Mouse (Mus musculus) MEL (cell line): Measurements from ENCODE around the gene Klhl5. TPM values are rescaled to one million over a fixed set of nuclear protein-coding genes. Genes with fewer than 3 reads are reported as not detected.
"Not testable (repeated sequence)": the region's sequence is repeated elsewhere in the genome, so short reads cannot be mapped to it uniquely, and the experiment has no call there.

Experiments
- DNase-seq: peaks from one replicate; pipeline ENCODE4 v3.0.0; 2011; ENCODE audit warnings: low read depth, low spot score
- H3K27ac ChIP-seq: 2 replicates; pipeline ENCODE4 v1.5.1; 2012; ENCODE audit warnings: low read depth, mild to moderate bottlenecking, control low read depth, low read length, moderate library complexity; ENCODE audit not compliant: control insufficient read depth
- H3K27me3 ChIP-seq, 2 experiments: fragments of 150-350 bp in 1 of 2; sonication (generic) in 1 of 2; 2 replicates each; pipeline ENCODE4 v1.6.1; 2012; ENCODE audit warnings: low read length in 2 of 2, mild to moderate bottlenecking in 2 of 2, improper control_type of control experiment in 1 of 2, moderate library complexity in 1 of 2; ENCODE audit not compliant: insufficient read depth in 2 of 2, control insufficient read depth in 1 of 2
- H3K36me3 ChIP-seq, 2 experiments: 2 replicates each; pipeline ENCODE4 v1.6.1; 2012 to 2014; ENCODE audit warnings: low read length in 2 of 2, improper control_type of control experiment in 1 of 2, inconsistent platforms in 1 of 2, mild to moderate bottlenecking in 1 of 2; ENCODE audit not compliant: insufficient read depth in 2 of 2, control insufficient read depth in 1 of 2
- H3K4me1 ChIP-seq, 2 experiments: fragments of 150-350 bp in 1 of 2; sonication (generic) in 1 of 2; 2 replicates each; pipeline ENCODE4 v1.6.1; 2012; ENCODE audit warnings: low read length in 2 of 2, improper control_type of control experiment in 1 of 2, mild to moderate bottlenecking in 1 of 2; ENCODE audit not compliant: insufficient read depth in 2 of 2, control insufficient read depth in 1 of 2
- H3K4me3 ChIP-seq, 2 experiments: fragments of 150-350 bp in 1 of 2; sonication (generic) in 1 of 2; 2 replicates each; pipeline ENCODE4 v1.5.1; 2012; ENCODE audit warnings: low read depth in 2 of 2, low read length in 2 of 2, mild to moderate bottlenecking in 2 of 2, moderate library complexity in 2 of 2, control low read depth in 1 of 2, improper control_type of control experiment in 1 of 2; ENCODE audit not compliant: control insufficient read depth in 1 of 2, insufficient read depth in 1 of 2
- H3K79me2 ChIP-seq: 2 replicates; pipeline ENCODE4 v1.6.1; 2012; ENCODE audit warnings: mild to moderate bottlenecking, low read length, moderate library complexity; ENCODE audit not compliant: control insufficient read depth, poor library complexity, insufficient read depth
- H3K9ac ChIP-seq: 2 replicates; pipeline ENCODE4 v1.6.1; 2012; ENCODE audit warnings: low read depth, mild to moderate bottlenecking, control low read depth, low read length, moderate library complexity; ENCODE audit not compliant: control insufficient read depth, poor library complexity, severe bottlenecking
- H3K9me3 ChIP-seq: fragments of 150-350 bp; sonication (generic); replicated peaks from 2 replicates; pipeline ENCODE4 v1.6.1; 2012; ENCODE audit warnings: mild to moderate bottlenecking, low read length, improper control_type of control experiment, moderate library complexity; ENCODE audit not compliant: insufficient read depth
- ELF1 ChIP-seq: IDR thresholded peaks from 2 replicates; pipeline ENCODE4 v1.6.1; 2014; ENCODE audit warnings: low read depth, mild to moderate bottlenecking, inconsistent platforms, low read length, improper control_type of control experiment, moderate library complexity
- EP300 ChIP-seq, 2 experiments: IDR thresholded peaks; 2 replicates each; pipeline ENCODE4 v1.6.1; 2011; ENCODE audit warnings: improper control_type of control experiment in 2 of 2, low read length in 2 of 2, low read depth in 1 of 2, mild to moderate bottlenecking in 1 of 2
- ETS1 ChIP-seq: IDR thresholded peaks from 2 replicates; pipeline ENCODE4 v1.6.1; 2012; ENCODE audit warnings: low read depth, mild to moderate bottlenecking, inconsistent platforms, low read length, improper control_type of control experiment, moderate library complexity
- GABPA ChIP-seq: IDR thresholded peaks from 2 replicates; pipeline ENCODE4 v1.6.1; 2012; ENCODE audit warnings: low read depth, mild to moderate bottlenecking, inconsistent platforms, low read length, improper control_type of control experiment, moderate library complexity
- GATA1 ChIP-seq: IDR thresholded peaks from 2 replicates; pipeline ENCODE4 v1.6.1; 2011; ENCODE audit warnings: low read depth, low read length, improper control_type of control experiment
- MAX ChIP-seq: IDR thresholded peaks from 2 replicates; pipeline ENCODE4 v1.6.1; 2011; ENCODE audit warnings: low read length, improper control_type of control experiment
- MXI1 ChIP-seq: IDR thresholded peaks from 2 replicates; pipeline ENCODE4 v1.6.1; 2011; ENCODE audit warnings: mild to moderate bottlenecking, low read depth, low read length, improper control_type of control experiment
- MYB ChIP-seq: IDR thresholded peaks from 2 replicates; pipeline ENCODE4 v1.6.1; 2011; ENCODE audit warnings: mild to moderate bottlenecking, low read depth, low read length, improper control_type of control experiment
- NELFE ChIP-seq: IDR thresholded peaks from 2 replicates; pipeline ENCODE4 v1.6.1; 2011; ENCODE audit warnings: low read depth, low read length, improper control_type of control experiment
- RCOR1 ChIP-seq: IDR thresholded peaks from 2 replicates; pipeline ENCODE4 v1.6.1; 2012; ENCODE audit warnings: low read depth, mild to moderate bottlenecking, inconsistent platforms, low read length, improper control_type of control experiment
- SIN3A ChIP-seq: IDR thresholded peaks from 2 replicates; pipeline ENCODE4 v1.6.1; 2012; ENCODE audit warnings: low read length, improper control_type of control experiment, inconsistent platforms
- SMC3 ChIP-seq: IDR thresholded peaks from 2 replicates; pipeline ENCODE4 v1.6.1; 2011; ENCODE audit warnings: low read depth, low read length, improper control_type of control experiment
- TCF12 ChIP-seq: IDR thresholded peaks from 2 replicates; pipeline ENCODE4 v1.6.1; 2014; ENCODE audit warnings: low read depth, mild to moderate bottlenecking, inconsistent platforms, low read length, improper control_type of control experiment, moderate library complexity
- polyA plus RNA-seq, 2 experiments: library from polyadenylated mRNA; stranded (reverse) in 1 of 2; unstranded in 1 of 2; fragments of >175 nt in 1 of 2; fragments of >200 nt in 1 of 2; gene quantifications; 2 replicates each; pipeline versions ENCODE4 v1.2.1 to v1.2.4; 2012; ENCODE audit warnings: low replicate concordance in 2 of 2, low read depth in 1 of 2; ENCODE audit not compliant: insufficient read length in 2 of 2, insufficient read depth in 1 of 2, missing spikeins in 1 of 2
- total RNA-seq: library from RNA; depleted of rRNA; stranded (reverse); fragments of 300-350 nt; gene quantifications from 2 replicates; pipeline ENCODE4 v1.2.3, GENCODE M21; 2012

The Klhl5 gene
- total and polyA plus RNA-seq, 3 experiments, result 8.0 to 15.5 TPM; not detected in 1

DNA sequence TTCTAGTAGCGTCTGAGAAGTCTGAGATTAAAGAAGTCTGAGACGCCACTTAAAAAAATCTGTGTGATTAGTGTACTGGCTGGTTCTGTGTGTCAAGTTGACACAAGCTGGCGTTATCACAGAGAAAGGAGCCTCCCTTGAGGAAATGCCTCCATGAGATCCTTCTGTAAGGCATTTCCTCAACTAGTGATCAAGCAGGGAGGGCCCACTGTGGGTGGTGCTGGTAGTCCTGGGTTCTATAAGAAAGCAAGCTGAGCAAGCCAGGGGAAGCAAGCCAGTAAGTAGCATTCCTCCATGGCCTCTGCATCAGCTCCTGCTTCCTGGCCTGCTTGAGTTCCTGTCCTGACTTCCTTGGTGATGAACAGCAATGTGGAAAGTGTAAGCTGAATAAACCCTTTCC lies 4.9 kb downstream of the Klhl5 start:
- peaks cover 6 to 20% of the 10 kb centered on the region in 2 experiments for H3K4me1 ChIP-seq
- not testable (repeated sequence) for H3K9ac ChIP-seq, H3K79me2 ChIP-seq, H3K4me3 ChIP-seq, H3K9me3 ChIP-seq, H3K27ac ChIP-seq, H3K27me3 ChIP-seq
- TF ChIP-seq TCF12 (0 out of 2 replicates have a peak, but pooled peaks have one; percentile 13), RCOR1 (peak; percentile 70)
- DNase-seq, result peak; percentile 22
- H3K36me3 ChIP-seq, result peaks cover 0 to 15% of the 10 kb centered on the region in 2 experiments; a peak in 3 of 4 replicates

DNA sequence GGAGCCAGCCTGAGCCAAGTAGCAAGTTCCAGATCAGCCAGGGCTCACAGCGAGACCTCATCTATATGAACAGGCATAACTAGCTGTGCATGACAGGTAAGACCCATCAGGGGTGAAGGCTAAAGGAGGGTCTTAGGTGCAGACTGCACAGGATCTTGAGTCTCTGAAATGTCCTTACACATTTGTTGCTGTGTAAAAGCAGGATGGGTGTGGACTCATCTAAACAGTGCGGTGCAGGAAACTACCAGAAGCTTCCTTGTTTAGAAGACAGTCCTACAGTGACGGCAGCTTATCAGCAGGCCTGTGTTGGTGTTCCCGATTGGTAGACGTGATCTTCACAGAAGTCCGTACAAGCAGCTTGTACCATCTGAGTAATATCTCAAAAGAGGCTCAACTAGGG lies 6.0 kb downstream of the Klhl5 start:
- Histone ChIP-seq H3K4me1 (peaks cover 6 to 18% of the 10 kb centered on the region in 2 experiments), H3K36me3 (peaks cover 0 to 15% of the 10 kb centered on the region in 2 experiments; a peak in 3 of 4 replicates), H3K79me2 (peaks cover 2% of the 10 kb centered on the region), H3K4me3 (no peak overlapping the region), H3K27ac (no peak overlapping the region), H3K9me3 (no peaks in the 10 kb centered on the region), H3K27me3 (no peaks in the 10 kb centered on the region), H3K9ac (no peak overlapping the region)
- peak; percentile 65 for DNase-seq
- TF ChIP-seq GATA1, result peak; percentile 47
- TF ChIP-seq MYB, result no peak
- TF ChIP-seq ELF1, result no peak
- TF ChIP-seq SIN3A, result peak; percentile 29; the same call in 1 of the 2 replicates
- TF ChIP-seq ETS1, result peak; percentile 14; the same call in 1 of the 2 replicates

DNA sequence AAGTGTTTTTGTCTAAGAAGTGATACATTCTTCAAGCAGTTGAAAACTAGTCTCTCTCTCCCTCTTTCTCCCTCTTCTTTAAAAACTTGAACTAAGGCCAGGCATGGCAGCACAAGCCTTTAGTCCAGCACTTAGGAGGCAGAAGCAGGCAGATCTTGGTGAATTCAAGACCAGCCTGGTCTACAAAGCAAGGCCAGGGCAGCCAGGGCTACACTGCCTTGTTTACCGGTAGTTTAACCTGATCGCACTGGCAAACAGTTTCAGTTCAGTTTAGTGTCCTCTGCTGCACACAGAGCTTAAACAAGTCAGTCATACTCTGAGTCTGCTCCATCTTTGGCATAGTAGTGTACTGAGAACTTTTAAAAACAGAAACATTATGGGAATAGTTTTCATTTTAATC lies 9.4 kb downstream of the Klhl5 start:
- H3K36me3 ChIP-seq, result peaks cover 0 to 8% of the 10 kb centered on the region in 2 experiments; a peak in 3 of 4 replicates
- H3K9me3 ChIP-seq, result no peaks in the 10 kb centered on the region
- no peak overlapping the region for H3K9ac ChIP-seq
- no peaks in the 10 kb centered on the region for H3K27me3 ChIP-seq
- H3K4me3 ChIP-seq, result no peak overlapping the region
- TF ChIP-seq RCOR1, result no peak
- no peak for TF ChIP-seq EP300 (IDR thresholded peaks at IDR 0.05; ENCODE audit: low read depth in 1 of 2, low read length in 2 of 2)
- TF ChIP-seq GABPA, result no peak
- no peak for TF ChIP-seq SMC3
- no peak for TF ChIP-seq MXI1
- no peak for TF ChIP-seq MAX
- TF ChIP-seq NELFE, result no peak
- H3K79me2 ChIP-seq, result no peaks in the 10 kb centered on the region
- H3K27ac ChIP-seq, result no peak overlapping the region
- DNase-seq, result no peak
- peaks cover 6 to 12% of the 10 kb centered on the region in 2 experiments for H3K4me1 ChIP-seq
